In the genomic region with DNA sequence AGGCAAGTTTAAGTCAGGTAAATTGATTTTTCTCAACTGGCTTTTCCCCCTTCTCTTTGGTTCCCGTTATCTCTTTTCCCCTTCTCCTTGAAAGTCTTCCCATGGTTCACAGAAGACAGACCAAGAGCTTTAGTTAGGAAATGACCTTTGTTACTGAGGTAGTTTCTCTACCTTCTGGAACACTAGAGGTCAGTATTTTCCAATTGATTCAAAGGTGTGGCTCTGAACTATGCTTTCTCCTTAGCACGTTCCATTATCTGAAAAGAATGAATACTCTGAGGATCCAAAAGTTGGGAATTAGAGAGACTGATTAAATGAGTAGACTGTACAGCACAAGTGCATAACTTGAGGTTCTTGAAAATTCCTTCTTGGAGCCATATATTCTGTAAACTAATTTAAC, we compare ENCODE assay signal across 16 mouse cellular contexts. TPM values are rescaled to one million over a fixed set of nuclear protein-coding genes. Genes with fewer than 3 reads are reported as not detected.
A peak's percentile ranks its signal among the peaks of the same experiment; 100 is the strongest.
DNase-seq lines count a peak whose midpoint lies in the region; ATAC-seq and TF ChIP-seq lines count a peak whose summit lies in the region.
"Had no signal": no experiment of that assay in that cellular context is flagged by ENCODE, and none has a peak within 500 bp of the region (broad histone marks: within the 10 kb centered on the region; RNA-seq: fewer than 3 reads in every experiment).

No protein-coding gene starts in this region.

- H3K27ac ChIP-seq in heart, postnatal 0 days (ENCODE audit: low read depth) = no peak overlapping the region
- H3K27ac ChIP-seq in midbrain, embryonic 13.5 days = no peak overlapping the region
- no peak overlapping the region for H3K27ac ChIP-seq in midbrain, embryonic 11.5 days (ENCODE audit: low read depth, low read length)
- no peak overlapping the region for H3K27ac ChIP-seq in hindbrain, embryonic 16.5 days (ENCODE audit: low read depth, low read length)
- H3K27ac ChIP-seq: embryonic facial prominence, embryonic 15.5 days; limb, embryonic 10.5 days had no signal

- no peak for ATAC-seq in heart, postnatal 0 days (ENCODE audit: insufficient read depth, low read depth)
- ATAC-seq in midbrain, embryonic 13.5 days = peak; percentile 44; the same call in 1 of the 2 replicates
- no peak for ATAC-seq in midbrain, embryonic 11.5 days (ENCODE audit: low FRiP score)
- peak; percentile 68 for ATAC-seq in hindbrain, embryonic 16.5 days
- ATAC-seq in granulocyte monocyte progenitor cell, adult 5-6 weeks (replicated peaks; ENCODE audit: poor library complexity, severe bottlenecking) = no peak
- ATAC-seq in erythroid progenitor cell, adult 5-6 weeks (replicated peaks; ENCODE audit: low FRiP score, poor library complexity, severe bottlenecking) = no peak

- no peaks in the 10 kb centered on the region for H3K36me3 ChIP-seq in heart, postnatal 0 days (replicated peaks; ENCODE audit: control insufficient read depth, insufficient read depth, low read length)
- no peaks in the 10 kb centered on the region for H3K36me3 ChIP-seq in midbrain, embryonic 13.5 days
- no peaks in the 10 kb centered on the region for H3K36me3 ChIP-seq in midbrain, embryonic 11.5 days (ENCODE audit: control insufficient read depth, insufficient read depth, low read length)
- no peaks in the 10 kb centered on the region for H3K36me3 ChIP-seq in hindbrain, embryonic 16.5 days (ENCODE audit: control insufficient read depth, insufficient read depth, low read length)
- H3K36me3 ChIP-seq: embryonic facial prominence, embryonic 15.5 days; limb, embryonic 10.5 days had no signal

- no peak overlapping the region for H3K4me3 ChIP-seq in heart, postnatal 0 days (ENCODE audit: low read depth, low read length)
- H3K4me3 ChIP-seq in midbrain, embryonic 13.5 days (replicated peaks) = peak overlapping the region; percentile 17
- H3K4me3 ChIP-seq in midbrain, embryonic 11.5 days (ENCODE audit: low read depth, low read length) = no peak overlapping the region
- peak overlapping the region; percentile 34 for H3K4me3 ChIP-seq in hindbrain, embryonic 16.5 days (ENCODE audit: low read length)
- H3K4me3 ChIP-seq: embryonic facial prominence, embryonic 15.5 days; limb, embryonic 10.5 days had no signal

- H3K9me3 ChIP-seq in heart, postnatal 0 days (replicated peaks; ENCODE audit: control insufficient read depth, low read length) = no peaks in the 10 kb centered on the region
- no peaks in the 10 kb centered on the region for H3K9me3 ChIP-seq in midbrain, embryonic 13.5 days
- H3K9me3 ChIP-seq in midbrain, embryonic 11.5 days (ENCODE audit: control insufficient read depth, low read length) = no peaks in the 10 kb centered on the region
- H3K9me3 ChIP-seq in hindbrain, embryonic 16.5 days (ENCODE audit: control insufficient read depth, low read length) = no peaks in the 10 kb centered on the region
- H3K9me3 ChIP-seq: embryonic facial prominence, embryonic 15.5 days; limb, embryonic 10.5 days had no signal

- WGBS in heart, postnatal 0 days = 5% methylated on average over 2 of the region's 2 CpGs
- WGBS in midbrain, embryonic 13.5 days = 20% methylated on average over 2 of the region's 2 CpGs
- WGBS in midbrain, embryonic 11.5 days = 42% methylated on average over 2 of the region's 2 CpGs
- 31% methylated on average over 2 of the region's 2 CpGs for WGBS in hindbrain, embryonic 16.5 days

- no peak for DNase-seq in heart, postnatal 0 days (ENCODE audit: low spot score)
- no peak for DNase-seq in heart, postnatal 4 days
- no peak for DNase-seq in midbrain, embryonic 11.5 days (ENCODE audit: low spot score, missing footprints)
- DNase-seq: adrenal gland, postnatal 25 days; cerebellum, adult 11-12 months; kidney, adult 11 months; lung, adult 18-20 months had no signal

- TF ChIP-seq EP300 in heart, postnatal 0 days (IDR thresholded peaks at IDR 0.05; ENCODE audit: low read depth) = no peak

- H3K27me3 ChIP-seq in heart, postnatal 0 days (ENCODE audit: control insufficient read depth, insufficient read depth, low read length) = no peaks in the 10 kb centered on the region
- H3K27me3 ChIP-seq in midbrain, embryonic 13.5 days = no peaks in the 10 kb centered on the region
- H3K27me3 ChIP-seq in midbrain, embryonic 11.5 days (ENCODE audit: control insufficient read depth, insufficient read depth, low read length) = no peaks in the 10 kb centered on the region
- H3K27me3 ChIP-seq in hindbrain, embryonic 16.5 days (replicated peaks; ENCODE audit: control insufficient read depth, insufficient read depth, low read length) = no peaks in the 10 kb centered on the region
- H3K27me3 ChIP-seq: CH12.LX; embryonic facial prominence, embryonic 15.5 days had no signal

- H3K4me1 ChIP-seq in heart, postnatal 0 days (ENCODE audit: control insufficient read depth, insufficient read depth) = no peaks in the 10 kb centered on the region
- peaks cover 8% of the 10 kb centered on the region; the same call in 1 of the 2 replicates for H3K4me1 ChIP-seq in midbrain, embryonic 13.5 days (replicated peaks)
- no peaks in the 10 kb centered on the region for H3K4me1 ChIP-seq in midbrain, embryonic 11.5 days (ENCODE audit: control insufficient read depth, insufficient read depth, low read length)
- H3K4me1 ChIP-seq in hindbrain, embryonic 16.5 days (ENCODE audit: control insufficient read depth, insufficient read depth, low read depth, low read length) = no peaks in the 10 kb centered on the region
- H3K4me1 ChIP-seq: embryonic facial prominence, embryonic 15.5 days; limb, embryonic 10.5 days had no signal

- H3K4me2 ChIP-seq in heart, postnatal 0 days (ENCODE audit: low read depth, low read length) = no peak overlapping the region
- H3K4me2 ChIP-seq in midbrain, embryonic 13.5 days (replicated peaks) = peak overlapping the region; percentile 28
- H3K4me2 ChIP-seq in midbrain, embryonic 11.5 days = no peak overlapping the region
- H3K4me2 ChIP-seq in hindbrain, embryonic 16.5 days (ENCODE audit: low read length) = peak overlapping the region; percentile 60
- H3K4me2 ChIP-seq: embryonic facial prominence, embryonic 15.5 days had no signal

- TF ChIP-seq CTCF in heart, postnatal 0 days (IDR thresholded peaks at IDR 0.05; ENCODE audit: low read depth) = peak; percentile 31; the same call in 1 of the 2 replicates

- no peak overlapping the region for H3K9ac ChIP-seq in heart, postnatal 0 days (replicated peaks; ENCODE audit: low read depth, low read length)
- no peak overlapping the region for H3K9ac ChIP-seq in midbrain, embryonic 13.5 days (replicated peaks)
- no peak overlapping the region for H3K9ac ChIP-seq in midbrain, embryonic 11.5 days (ENCODE audit: low read length)
- no peak overlapping the region for H3K9ac ChIP-seq in hindbrain, embryonic 16.5 days (ENCODE audit: low read depth, low read length)
- H3K9ac ChIP-seq: embryonic facial prominence, embryonic 15.5 days had no signal

RNA-seq across cellular contexts. Expression of gene Cntnap5a, which starts 1.9 kb away (rescaled TPM):
- not detected in 2 replicates for total RNA-seq in heart, postnatal 0 days (2014; rRNA removed; ENCODE audit: low replicate concordance)
- polyA plus RNA-seq in heart, postnatal 0 days (2015; fragmentation: Nextera tagmentation; extraction: Ambion mirVana) = not detected in 2 replicates
- under 1 TPM in 1 of 2 experiments, not detected in 1; 0.02 TPM for total RNA-seq in heart, postnatal 4 days (2021)
- 1.3 TPM in 2 replicates for polyA plus RNA-seq in midbrain, embryonic 13.5 days (2015; fragmentation: Nextera tagmentation; extraction: Ambion mirVana)
- 0.07 and 0.19 TPM in 2 replicates for polyA plus RNA-seq in midbrain, embryonic 11.5 days (2014; fragmentation: Nextera tagmentation; extraction: Ambion mirVana)
- polyA plus RNA-seq in hindbrain, embryonic 16.5 days (2015; fragmentation: Nextera tagmentation; extraction: Ambion mirVana) = 3.1 and 4.5 TPM in 2 replicates
- not detected in 2 replicates for total RNA-seq in granulocyte monocyte progenitor cell, adult 5-6 weeks (2014; fragmentation: Nextera tagmentation)
- total RNA-seq in granulocyte monocyte progenitor cell, adult 5-6 weeks (2017) = not detected in 2 replicates
- not detected in 2 replicates for total RNA-seq in erythroid progenitor cell, adult 5-6 weeks (2015; ENCODE audit: low replicate concordance)
- total RNA-seq in erythroid progenitor cell, adult 5-6 weeks (2017; ENCODE audit: low replicate concordance) = not detected in 2 replicates
- total RNA-seq: CH12.LX; megakaryocyte-erythroid progenitor cell, adult 5-6 weeks had no signal
- polyA plus RNA-seq: heart, embryonic 14.5 days; limb, embryonic 10.5 days had no signal

Comparison
In these comparisons a context has a peak if more than half of its experiments do, and no peak if none do; other contexts are left out.
1. ATAC-seq: peak in midbrain, embryonic 13.5 days (single experiment) and hindbrain, embryonic 16.5 days (single experiment); none in heart, postnatal 0 days (single experiment), midbrain, embryonic 11.5 days (single experiment), granulocyte monocyte progenitor cell, adult 5-6 weeks (single experiment) and erythroid progenitor cell, adult 5-6 weeks (single experiment).
2. H3K4me2 ChIP-seq: peak in midbrain, embryonic 13.5 days (single experiment) and hindbrain, embryonic 16.5 days (single experiment); none in heart, postnatal 0 days (single experiment) and midbrain, embryonic 11.5 days (single experiment).
3. H3K4me3 ChIP-seq: peak in midbrain, embryonic 13.5 days (single experiment) and hindbrain, embryonic 16.5 days (single experiment); none in heart, postnatal 0 days (single experiment) and midbrain, embryonic 11.5 days (single experiment).